Mouse (Mus musculus) lung, embryonic 15.5 days (tissue): ENCODE measurements at regions not wholly inside any gene's neighbourhood (a gene's known extent, or its start where the extent isn't known, plus 50 kb on each side); places are given as distances from the start of the nearest gene placed in this dataset.

Experiments
- ATAC-seq: fragments of 200-750 bp; cut with Nextera tagmentation; 2 replicates; pipeline ENCODE4 v1.8.0; 2017; ENCODE audit warnings: moderate number of reproducible peaks, borderline replicate concordance; ENCODE audit not compliant: low FRiP score, low TSS enrichment; ENCODE audit errors: extremely low read depth
- H3K27ac ChIP-seq: fragments of 300-500 bp; sonication (generic); 2 replicates; pipeline ENCODE4 v1.5.1; 2015; ENCODE audit warnings: moderate library complexity, mild to moderate bottlenecking, inconsistent platforms
- H3K27me3 ChIP-seq: fragments of 300-500 bp; sonication (generic); 2 replicates; pipeline ENCODE4 v1.6.1; 2015; ENCODE audit warnings: inconsistent platforms
- H3K36me3 ChIP-seq: fragments of 300-500 bp; sonication (generic); 2 replicates; pipeline ENCODE4 v1.6.1; 2015; ENCODE audit warnings: inconsistent platforms
- H3K4me1 ChIP-seq: fragments of 300-500 bp; sonication (generic); 2 replicates; pipeline ENCODE4 v1.6.1; 2015; ENCODE audit warnings: inconsistent platforms
- H3K4me2 ChIP-seq: fragments of 300-500 bp; sonication (generic); 2 replicates; pipeline ENCODE4 v1.6.1; 2015; ENCODE audit warnings: inconsistent platforms, mild to moderate bottlenecking, moderate library complexity
- H3K4me3 ChIP-seq: fragments of 300-500 bp; sonication (generic); 2 replicates; pipeline ENCODE4 v1.5.1; 2015; ENCODE audit warnings: mild to moderate bottlenecking, inconsistent platforms
- H3K9ac ChIP-seq: fragments of 300-500 bp; sonication (generic); 2 replicates; pipeline ENCODE4 v1.6.1; 2015; ENCODE audit warnings: inconsistent platforms
- H3K9me3 ChIP-seq: fragments of 300-500 bp; sonication (generic); 2 replicates; pipeline ENCODE4 v1.6.1; 2016; ENCODE audit warnings: inconsistent platforms
- WGBS: fragments of 180-500 bp; shearing (Covaris S2); methylation state at CpG from one replicate; pipeline ENCODE4 v1.1.7; 2015; 5-methylcytosine and 5-hydroxymethylcytosine counted together

DNA sequence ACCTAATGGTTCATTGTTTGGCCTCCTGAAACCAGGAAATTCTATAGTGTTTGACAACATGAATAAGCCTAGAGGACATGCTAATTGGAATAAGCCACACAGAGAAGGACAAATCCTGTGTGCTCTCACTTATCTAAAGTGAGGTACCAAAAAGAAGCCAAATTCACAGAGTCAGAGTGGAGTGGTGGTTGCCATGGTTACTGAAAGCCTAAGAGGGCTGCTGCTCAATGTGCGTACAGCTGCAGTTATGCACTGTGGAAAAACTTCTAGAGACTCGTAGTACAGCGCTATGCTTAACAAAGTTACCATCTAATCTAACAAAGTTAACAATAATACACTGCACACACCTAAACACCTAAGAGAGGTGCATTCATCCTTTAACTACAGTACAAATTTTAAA, 171.4 kb upstream of the Ntm start:
- no peaks in the 10 kb centered on the region; the same call in none of the 2 replicates for H3K27me3 ChIP-seq
- H3K4me2 ChIP-seq: no peak overlapping the region
- WGBS: 46% methylated on average over 3 of the region's 3 CpGs
- H3K4me3 ChIP-seq: no peak overlapping the region
- H3K9ac ChIP-seq: no peak overlapping the region
- H3K4me1 ChIP-seq: peaks cover 8% of the 10 kb centered on the region
- ATAC-seq: no peak
- H3K9me3 ChIP-seq: no peaks in the 10 kb centered on the region
- no peak overlapping the region for H3K27ac ChIP-seq
- no peaks in the 10 kb centered on the region for H3K36me3 ChIP-seq

DNA sequence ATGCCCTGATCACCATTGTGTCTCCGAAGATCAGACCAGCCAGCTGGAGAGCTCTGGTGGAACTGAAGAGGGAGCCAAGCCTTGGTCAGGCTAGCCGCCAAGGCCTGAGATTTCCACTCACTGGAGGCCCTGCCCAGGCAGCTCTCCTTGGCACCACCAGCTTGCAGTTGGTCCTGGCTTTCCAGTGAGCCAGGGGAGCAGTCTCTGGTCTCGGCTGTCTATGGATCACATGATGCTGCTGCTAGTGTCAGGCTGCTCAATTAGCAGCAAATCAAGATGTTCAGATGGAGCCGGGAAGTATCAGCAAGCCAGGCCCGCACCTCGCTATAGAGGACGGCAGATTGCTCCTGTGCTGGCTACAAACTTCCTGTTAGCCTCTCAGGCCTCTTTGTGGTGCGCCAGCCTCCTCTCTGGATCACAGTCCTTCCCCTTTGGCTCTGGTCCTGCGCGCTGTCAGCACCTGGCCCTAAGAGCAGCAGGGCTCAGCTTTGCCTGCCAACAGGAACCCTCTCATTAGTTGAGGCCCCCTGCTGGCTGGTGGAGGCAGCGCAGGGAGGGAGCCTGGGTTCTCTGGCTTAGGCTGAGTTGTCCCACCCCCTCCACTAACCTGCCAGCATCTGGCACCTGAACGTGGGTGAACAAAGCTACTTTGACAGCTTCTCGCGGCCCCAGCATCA, 174.8 kb upstream of the Ntm start:
- Histone ChIP-seq H3K36me3 (no peaks in the 10 kb centered on the region), H3K4me3 (no peak overlapping the region), H3K4me2 (peak overlapping the region; percentile 40), H3K27ac (0 out of 2 replicates have a peak overlapping the region, but pooled peaks have one; percentile 59), H3K27me3 (no peaks in the 10 kb centered on the region; the same call in none of the 2 replicates), H3K9ac (no peak overlapping the region), H3K4me1 (peaks cover 23% of the 10 kb centered on the region), H3K9me3 (no peaks in the 10 kb centered on the region)
- WGBS: 18% methylated on average over 14 of the region's 14 CpGs
- ATAC-seq: peak; percentile 85

DNA sequence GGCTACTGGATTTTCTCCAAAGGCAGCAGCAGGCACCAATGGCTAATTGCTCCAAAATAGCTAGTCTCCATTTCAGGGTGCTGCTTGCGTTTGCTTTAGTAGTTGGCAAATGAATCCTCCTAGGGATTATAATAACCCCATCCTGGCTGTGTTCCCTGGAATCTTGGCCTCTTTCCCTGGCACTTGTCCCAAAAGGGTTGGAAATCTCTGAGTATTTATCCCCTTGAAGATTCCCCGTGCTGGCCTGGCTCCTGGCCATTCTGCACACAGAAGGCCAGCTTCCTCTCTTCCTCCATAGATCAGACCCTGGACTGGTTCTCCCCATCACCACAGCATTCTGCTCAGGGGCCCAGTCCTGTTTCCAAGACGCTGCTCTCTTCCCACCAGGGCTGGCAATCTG, 177.2 kb upstream of the Ntm start:
- H3K4me3 ChIP-seq: no peak overlapping the region
- no peaks in the 10 kb centered on the region; the same call in none of the 2 replicates for H3K27me3 ChIP-seq
- H3K4me2 ChIP-seq: no peak overlapping the region
- H3K4me1 ChIP-seq: peaks cover 23% of the 10 kb centered on the region
- H3K9me3 ChIP-seq: no peaks in the 10 kb centered on the region
- no peak overlapping the region for H3K9ac ChIP-seq
- H3K36me3 ChIP-seq: no peaks in the 10 kb centered on the region
- ATAC-seq: peak; percentile 90
- 11% methylated on average over 3 of the region's 3 CpGs for WGBS
- no peak overlapping the region for H3K27ac ChIP-seq

DNA sequence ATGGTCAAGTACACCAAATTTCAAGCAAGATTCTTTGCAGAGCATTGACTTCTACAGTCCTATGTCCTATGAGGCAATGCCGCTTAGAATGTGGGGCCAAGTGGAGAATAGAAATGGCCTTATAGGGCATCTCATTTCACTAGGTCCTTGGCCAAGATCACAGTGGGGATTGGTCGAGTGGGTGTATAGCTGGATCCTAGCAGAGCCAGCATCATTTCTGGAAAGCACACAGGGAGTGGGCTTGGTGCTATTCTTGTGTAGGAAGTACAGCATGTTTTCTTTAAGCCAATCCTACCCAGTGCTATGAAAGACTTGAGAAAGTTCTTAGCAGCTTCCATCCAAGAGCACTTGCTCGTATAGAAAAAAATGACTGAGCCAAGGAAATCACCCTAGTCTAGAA, 178.2 kb upstream of the Ntm start:
- WGBS: 82% methylated on average over 3 of the region's 3 CpGs
- Histone ChIP-seq H3K9ac (no peak overlapping the region), H3K27ac (no peak overlapping the region), H3K36me3 (no peaks in the 10 kb centered on the region), H3K4me3 (no peak overlapping the region), H3K9me3 (no peaks in the 10 kb centered on the region), H3K4me1 (peaks cover 23% of the 10 kb centered on the region), H3K27me3 (no peaks in the 10 kb centered on the region; the same call in none of the 2 replicates), H3K4me2 (no peak overlapping the region)
- ATAC-seq: no peak

DNA sequence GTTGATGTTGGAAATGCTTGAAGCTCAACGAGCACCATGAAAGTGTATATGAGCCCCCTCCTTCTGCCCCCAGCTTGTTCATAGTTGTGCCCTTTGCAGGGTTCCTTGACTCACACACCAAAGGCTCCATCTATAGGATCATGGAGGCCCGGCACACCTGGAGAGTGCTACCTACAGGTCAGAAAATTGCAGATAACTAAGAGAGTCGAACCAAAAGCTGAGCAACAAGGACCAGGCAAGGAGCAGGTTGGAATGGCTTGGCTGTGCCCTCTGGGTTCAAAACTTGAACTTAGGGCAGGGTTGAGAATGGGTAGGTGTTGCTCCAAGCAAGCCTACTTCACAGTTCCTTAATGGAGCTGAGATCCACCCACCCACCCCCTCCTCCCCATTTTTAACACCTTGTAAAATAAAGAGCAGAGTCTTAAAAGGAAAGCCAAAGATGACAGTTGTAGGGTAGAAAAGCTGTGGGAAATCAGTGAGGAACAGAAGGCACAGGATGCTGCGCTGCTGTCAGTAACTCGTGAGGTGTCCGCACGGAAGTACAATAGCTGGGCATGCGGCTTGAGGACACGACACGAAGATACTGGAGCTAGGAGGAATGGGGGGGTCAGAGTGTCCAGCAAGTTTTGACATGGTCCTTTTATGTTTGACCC, 180.0 kb upstream of the Ntm start:
- H3K4me3 ChIP-seq: no peak overlapping the region
- WGBS: 85% methylated on average over 10 of the region's 10 CpGs
- peaks cover 16% of the 10 kb centered on the region for H3K4me1 ChIP-seq
- H3K4me2 ChIP-seq: no peak overlapping the region
- H3K27me3 ChIP-seq: no peaks in the 10 kb centered on the region; the same call in none of the 2 replicates
- no peaks in the 10 kb centered on the region for H3K36me3 ChIP-seq
- H3K9me3 ChIP-seq: no peaks in the 10 kb centered on the region
- no peak overlapping the region for H3K27ac ChIP-seq
- ATAC-seq: no peak
- no peak overlapping the region for H3K9ac ChIP-seq

DNA sequence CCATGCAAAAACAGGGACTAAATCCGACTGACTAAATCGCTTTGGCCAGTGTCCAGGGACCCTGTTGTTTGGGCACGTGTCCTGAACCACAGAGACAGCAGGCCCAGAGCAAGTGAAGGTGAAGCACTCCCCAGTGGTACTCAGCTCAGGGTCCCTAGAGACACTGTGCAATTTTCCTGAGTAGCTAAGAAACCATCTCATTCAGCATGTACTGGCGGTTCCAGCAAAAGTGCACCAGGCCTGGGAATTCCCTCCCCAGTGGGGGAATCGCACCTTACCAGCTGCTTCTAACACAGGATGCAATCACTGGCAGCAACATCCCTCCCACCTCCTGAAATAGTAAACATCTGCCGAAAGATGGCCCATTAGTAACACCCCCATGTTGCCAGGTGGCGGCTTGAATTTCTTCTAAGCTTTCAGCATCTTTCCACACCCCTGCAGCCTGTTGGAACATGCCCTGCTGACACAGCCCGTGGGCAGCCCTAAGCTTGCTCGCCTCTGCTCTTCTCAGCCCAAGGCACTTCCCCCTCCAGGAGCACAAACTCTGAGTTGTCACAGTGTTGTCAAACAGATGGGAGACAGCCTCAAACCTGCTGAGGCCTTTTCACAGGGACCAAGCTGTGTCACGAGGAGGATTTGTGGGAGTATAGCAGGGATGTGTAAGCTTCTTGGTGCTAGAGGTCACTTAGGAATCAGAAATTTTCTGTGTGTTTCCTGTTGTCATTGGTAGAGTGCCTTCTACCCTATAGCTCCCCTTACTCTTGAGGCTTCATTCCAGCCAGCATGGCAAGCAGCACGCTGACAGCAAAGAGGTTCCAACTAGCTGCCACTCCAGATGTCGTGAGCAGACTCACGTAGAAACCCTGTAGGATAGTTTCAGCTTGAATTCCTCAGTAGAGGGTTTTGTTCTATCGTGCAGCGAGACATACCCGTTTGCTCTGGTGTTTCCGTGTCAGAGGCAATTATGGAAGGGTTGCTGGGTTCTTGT, 186.8 kb upstream of the Ntm start:
- no peaks in the 10 kb centered on the region for H3K9me3 ChIP-seq
- 28% methylated on average over 17 of the region's 17 CpGs for WGBS

DNA sequence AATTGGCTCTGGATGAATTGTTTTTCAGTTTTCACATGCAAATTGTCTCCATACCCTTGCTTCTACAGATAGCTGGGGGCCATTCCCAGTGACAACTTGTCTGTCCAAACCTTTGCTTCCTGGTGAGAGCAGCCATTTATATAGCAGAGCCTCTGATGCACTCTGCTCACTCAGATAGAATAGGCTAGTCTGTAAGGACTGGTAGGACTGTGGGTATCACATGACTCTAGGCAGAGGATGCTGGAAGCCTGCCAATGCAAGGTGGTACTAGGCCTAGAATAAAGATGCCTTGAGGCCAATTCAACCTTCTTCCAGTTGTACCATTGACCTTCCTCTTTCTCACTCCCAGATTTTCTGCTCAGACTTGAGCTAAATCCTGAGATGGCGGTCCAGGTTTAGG, 188.2 kb upstream of the Ntm start:
- Histone ChIP-seq H3K9ac (no peak overlapping the region), H3K4me3 (no peak overlapping the region), H3K27ac (no peak overlapping the region), H3K9me3 (no peaks in the 10 kb centered on the region), H3K4me1 (no peaks in the 10 kb centered on the region), H3K27me3 (no peaks in the 10 kb centered on the region; the same call in 1 of the 2 replicates), H3K4me2 (no peak overlapping the region), H3K36me3 (no peaks in the 10 kb centered on the region)
- no peak for ATAC-seq
- WGBS: 89% methylated on average over 1 of the region's 1 CpGs

More for the DNA sequence above, 186.8 kb upstream of the Ntm start:
- Histone ChIP-seq H3K27me3 (no peaks in the 10 kb centered on the region; the same call in 1 of the 2 replicates), H3K9ac (no peak overlapping the region), H3K36me3 (no peaks in the 10 kb centered on the region), H3K4me3 (no peak overlapping the region), H3K4me2 (no peak overlapping the region), H3K27ac (no peak overlapping the region), H3K4me1 (no peaks in the 10 kb centered on the region)
- no peak for ATAC-seq

DNA sequence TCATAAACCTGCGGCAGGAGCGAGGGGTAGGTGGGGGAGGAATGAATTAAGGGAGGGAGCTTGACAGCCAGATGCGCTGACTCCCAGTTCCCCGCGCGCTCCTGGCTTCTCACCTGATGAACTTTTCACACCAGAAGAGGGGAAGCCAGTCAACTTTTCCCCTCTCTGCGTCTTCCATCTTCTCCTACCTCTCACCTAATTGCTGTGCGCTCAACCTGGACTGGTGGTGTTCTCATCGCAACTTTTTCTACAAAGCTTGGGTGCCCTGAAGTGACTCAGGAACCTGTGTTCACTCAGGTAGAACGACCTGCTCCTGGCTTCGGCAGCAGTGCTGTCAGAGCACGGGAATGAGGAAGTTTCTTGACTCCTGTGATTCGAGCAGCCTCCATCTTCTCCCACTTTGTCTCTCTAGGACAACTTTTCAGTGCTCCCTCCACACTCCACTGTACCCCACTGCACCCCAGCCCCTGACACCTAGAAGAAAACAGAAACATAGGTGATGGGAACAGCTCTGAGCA, 203.4 kb upstream of the Ntm start:
- Histone ChIP-seq H3K9me3 (no peaks in the 10 kb centered on the region), H3K9ac (no peak overlapping the region), H3K27me3 (no peaks in the 10 kb centered on the region), H3K4me3 (no peak overlapping the region), H3K4me1 (no peaks in the 10 kb centered on the region), H3K4me2 (no peak overlapping the region), H3K27ac (no peak overlapping the region), H3K36me3 (no peaks in the 10 kb centered on the region)
- WGBS: 75% methylated on average over 13 of the region's 13 CpGs
- ATAC-seq: no peak

DNA sequence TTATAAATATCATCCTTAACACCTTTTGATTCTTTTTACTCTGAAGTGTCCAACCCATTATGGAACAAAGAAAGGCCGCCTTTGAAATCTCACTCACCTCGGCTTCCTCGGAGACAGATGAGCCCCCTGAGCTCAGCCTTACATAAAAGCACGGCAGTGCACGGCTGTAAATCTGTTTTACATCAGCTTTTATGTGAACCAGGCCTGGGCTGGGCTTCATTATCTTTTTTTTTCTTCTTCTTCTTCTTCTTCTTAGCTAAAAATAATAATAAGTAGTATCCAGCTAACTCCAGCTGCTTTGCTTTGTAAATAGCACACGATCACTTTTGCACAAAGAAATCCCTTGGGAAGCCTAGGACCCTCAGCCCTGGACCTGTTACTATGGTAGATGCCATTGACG, 204.3 kb upstream of the Ntm start:
- Histone ChIP-seq H3K27me3 (no peaks in the 10 kb centered on the region), H3K9ac (no peak overlapping the region), H3K4me1 (no peaks in the 10 kb centered on the region), H3K4me3 (no peak overlapping the region), H3K27ac (no peak overlapping the region), H3K4me2 (no peak overlapping the region), H3K36me3 (no peaks in the 10 kb centered on the region), H3K9me3 (no peaks in the 10 kb centered on the region)
- WGBS: 57% methylated on average over 7 of the region's 7 CpGs
- no peak for ATAC-seq

DNA sequence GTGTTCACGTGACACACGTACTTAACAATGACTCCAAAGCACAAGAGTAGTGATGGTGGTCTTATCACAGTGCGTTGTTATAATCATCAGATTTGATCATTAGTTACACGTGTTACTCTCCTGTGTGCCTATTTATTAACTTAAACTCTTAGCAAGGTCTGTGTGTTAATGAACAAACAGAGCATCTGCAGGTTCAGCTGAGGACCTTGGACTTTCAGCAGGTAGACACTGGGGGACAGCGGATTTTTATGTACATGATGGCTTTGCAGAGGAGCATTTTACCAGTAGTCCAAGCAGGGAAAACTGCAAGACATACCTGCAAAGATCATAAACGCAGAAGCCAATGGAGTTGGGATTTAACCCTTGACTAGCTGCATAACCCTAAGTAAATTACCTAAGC, 211.7 kb upstream of the Ntm start:
- H3K9me3 ChIP-seq: no peaks in the 10 kb centered on the region
- no peak overlapping the region for H3K27ac ChIP-seq
- 69% methylated on average over 6 of the region's 6 CpGs for WGBS
- no peaks in the 10 kb centered on the region for H3K27me3 ChIP-seq
- no peak for ATAC-seq
- H3K4me1 ChIP-seq: no peaks in the 10 kb centered on the region
- no peak overlapping the region for H3K9ac ChIP-seq
- H3K36me3 ChIP-seq: no peaks in the 10 kb centered on the region
- no peak overlapping the region for H3K4me3 ChIP-seq
- no peak overlapping the region for H3K4me2 ChIP-seq

DNA sequence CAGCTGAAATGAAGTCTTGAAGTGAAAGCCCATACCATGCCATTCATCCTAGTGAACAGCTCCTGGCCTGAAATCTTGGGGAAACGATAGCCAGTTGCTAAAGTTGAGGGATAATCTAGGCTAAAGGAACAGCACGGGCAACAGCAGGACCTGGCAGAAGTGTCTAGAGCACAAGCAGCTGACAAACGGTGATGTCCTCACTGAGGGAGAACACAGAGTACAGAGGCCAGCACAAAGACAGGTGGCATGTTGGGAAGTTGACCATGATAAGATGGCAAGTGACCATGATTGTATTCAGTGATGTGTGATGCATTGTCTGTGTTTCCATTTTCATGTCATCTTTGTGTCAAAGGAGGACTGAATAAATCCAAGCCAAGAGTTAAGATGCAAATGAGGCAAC, 212.4 kb upstream of the Ntm start:
- Histone ChIP-seq H3K4me1 (no peaks in the 10 kb centered on the region), H3K9ac (no peak overlapping the region), H3K4me2 (no peak overlapping the region), H3K27me3 (no peaks in the 10 kb centered on the region), H3K27ac (no peak overlapping the region), H3K4me3 (no peak overlapping the region), H3K36me3 (no peaks in the 10 kb centered on the region), H3K9me3 (no peaks in the 10 kb centered on the region)
- ATAC-seq: no peak
- WGBS: 58% methylated on average over 3 of the region's 3 CpGs
